Mouse (Mus musculus) kidney, adult 8-10 months (tissue): Measurements from ENCODE around the gene Emg1.

Experiments used
- DNase-seq, 2 experiments: peaks; one replicate each; pipeline ENCODE4 v3.0.0; 2022

Emg1 gene

GRCm38 (mm10) chr6:124678769-124679168 lies 33.2 kb downstream of the Emg1 start:
- DNase-seq: no peak

- DNase-seq: peak in 1 of 2 experiments; percentile 38
These were observed 35.8 kb downstream of the Emg1 start for GRCm38 (mm10) chr6:124676171-124676570.

GRCm38 (mm10) chr6:124674591-124674990 lies 37.4 kb downstream of the Emg1 start:
- peak; percentile 45 to 65 for DNase-seq

GRCm38 (mm10) chr6:124673619-124674018 lies 38.4 kb downstream of the Emg1 start:
- peak; percentile 61 to 64 for DNase-seq

GRCm38 (mm10) chr6:124672100-124672499 lies 39.9 kb downstream of the Emg1 start:
- DNase-seq: no peak

GRCm38 (mm10) chr6:124670281-124670900 lies 41.6 kb downstream of the Emg1 start:
- no peak for DNase-seq

- DNase-seq: no peak
These were observed 42.6 kb downstream of the Emg1 start for GRCm38 (mm10) chr6:124669234-124669859.

- no peak for DNase-seq
These were observed 47.0 kb downstream of the Emg1 start for GRCm38 (mm10) chr6:124665011-124665410.

GRCm38 (mm10) chr6:124664256-124664655 lies 47.7 kb downstream of the Emg1 start:
- no peak for DNase-seq

GRCm38 (mm10) chr6:124663424-124663795 lies 48.6 kb downstream of the Emg1 start:
- DNase-seq: peak in 1 of 2 experiments; percentile 49

GRCm38 (mm10) chr6:124662477-124663423 lies 49.2 kb downstream of the Emg1 start, which contains the start of gene Lpcat3:
Gene Lpcat3 (plus strand): TSS chr6:124663027.
- DNase-seq: peak; percentile 100

GRCm38 (mm10) chr6:124661995-124662394 lies 50.0 kb downstream of the Emg1 start:
- DNase-seq: no peak

- no peak for DNase-seq
These were observed 50.7 kb downstream of the Emg1 start for GRCm38 (mm10) chr6:124661156-124661806.

GRCm38 (mm10) chr6:124658067-124658466 lies 53.9 kb downstream of the Emg1 start:
- no peak for DNase-seq

- no peak for DNase-seq
These were observed 56.1 kb downstream of the Emg1 start for GRCm38 (mm10) chr6:124655893-124656292.
